Mouse (Mus musculus) layer of hippocampus, adult 8-10 months (tissue): Measurements from ENCODE around the gene Thra. TPM values are rescaled to one million over a fixed set of nuclear protein-coding genes. Genes with fewer than 3 reads are reported as not detected.
A peak's percentile ranks its signal among the peaks of the same experiment; 100 is the strongest.

ENCODE experiments used
- DNase-seq, 2 experiments: peaks; one replicate each; pipeline ENCODE4 v3.0.0; 2022; ENCODE audit warnings: low spot score in 2 of 2
- total RNA-seq, 4 experiments: library from RNA; stranded (reverse); gene quantifications; 2 replicates each; pipeline ENCODE4 v1.2.4; 2022

Thra gene
- total RNA-seq, 4 experiments from 2014 or later: 919 to 985 (median 938) TPM

- peak; percentile 80 to 83 for DNase-seq
Measured at GRCm38 (mm10) chr11:98795015-98795713, 54.7 kb downstream of the Thra start, which contains the start of gene Msl1. TSS of gene Msl1 (plus strand) at chr11:98795516.

GRCm38 (mm10) chr11:98795714-98796514 is 55.5 kb downstream of the Thra start:
- no peak for DNase-seq

GRCm38 (mm10) chr11:98796515-98797216 is 56.2 kb downstream of the Thra start:
- DNase-seq: peak; percentile 65 to 69

GRCm38 (mm10) chr11:98797306-98797705 is 56.9 kb downstream of the Thra start:
- DNase-seq: no peak

GRCm38 (mm10) chr11:98797909-98798308 is 57.5 kb downstream of the Thra start:
- DNase-seq: no peak

- no peak for DNase-seq
Measured at GRCm38 (mm10) chr11:98804605-98805004, 64.2 kb downstream of the Thra start, which contains the start of gene Casc3. TSS of gene Casc3 (plus strand) at chr11:98804905.

GRCm38 (mm10) chr11:98808417-98808816 is 68.0 kb downstream of the Thra start:
- no peak for DNase-seq

- peak; percentile 98 to 99 for DNase-seq
Measured at GRCm38 (mm10) chr11:98809457-98810290, 69.2 kb downstream of the Thra start.

- DNase-seq: no peak
Measured at GRCm38 (mm10) chr11:98810686-98811085, 70.2 kb downstream of the Thra start.

- DNase-seq: no peak
Measured at GRCm38 (mm10) chr11:98816706-98817239, 76.3 kb downstream of the Thra start.

Other genes with a start within 250 kb of the Thra start
- not detected for gene Ikzf3, start 194.6 kb upstream of the Thra start, total RNA-seq
- gene Zpbp2, start 189.5 kb upstream of the Thra start, total RNA-seq: under 1 TPM in 1 of 4 experiments, not detected in 3; 0.75 TPM
- gene Ormdl3, start 153.3 kb upstream of the Thra start, total RNA-seq: 10 to 100 TPM; 43.4 to 57.6 (median 48.9) TPM
- gene Lrrc3c, start 142.3 kb upstream of the Thra start, total RNA-seq: not detected
- 10 to 100 TPM; 12.1 to 20.0 (median 14.9) TPM for gene Gm12355, start 115.0 kb upstream of the Thra start, total RNA-seq
- under 1 TPM in 1 of 4 experiments, not detected in 3; 0.27 TPM for gene Gsdma3, start 114.3 kb upstream of the Thra start, total RNA-seq
- not detected for gene Gsdma2, start 93.9 kb upstream of the Thra start, total RNA-seq
- under 1 TPM in 1 of 4 experiments, not detected in 3; 0.22 TPM for gene Gsdma, start 76.3 kb upstream of the Thra start, total RNA-seq
- 100 to 1,000 TPM; 115 to 128 (median 124) TPM for gene Psmd3, start 58.1 kb upstream of the Thra start, total RNA-seq
- gene Csf3, start 39.4 kb upstream of the Thra start, total RNA-seq: not detected
- 100 to 1,000 TPM; 118 to 162 (median 138) TPM for gene Med24, start 11.2 kb upstream of the Thra start, total RNA-seq
- gene Nr1d1, start 34.7 kb downstream of the Thra start, total RNA-seq: 10 to 100 TPM; 86.6 to 99.6 (median 92.7) TPM
- gene Msl1, start 54.9 kb downstream of the Thra start, total RNA-seq: 100 to 1,000 TPM; 140 to 201 (median 177) TPM
- 10 to 100 TPM; 50.5 to 64.9 (median 59.4) TPM for gene Casc3, start 64.3 kb downstream of the Thra start, total RNA-seq
- gene Rapgefl1, start 96.1 kb downstream of the Thra start, total RNA-seq: 100 to 1,000 TPM; 171 to 203 (median 197) TPM
- 10 to 100 TPM; 69.4 to 86.8 (median 80.7) TPM for gene Wipf2, start 123.0 kb downstream of the Thra start, total RNA-seq
- gene Cdc6, start 167.2 kb downstream of the Thra start, total RNA-seq: 1 to 10 TPM in 1 of 4 experiments, under 1 TPM in 3; 0.36 to 1.2 (median 0.44) TPM
- 10 to 100 TPM; 17.3 to 20.2 (median 19.4) TPM for gene Rara, start 187.2 kb downstream of the Thra start, total RNA-seq
- gene Gjd3, start 242.4 kb downstream of the Thra start, total RNA-seq: 1 to 10 TPM in 2 of 4 experiments, not detected in 2; 1.4 to 1.6 TPM